Mouse (Mus musculus) left cerebral cortex, postnatal 36 days (tissue): ENCODE measurements at regions not wholly inside any gene's neighbourhood (a gene's known extent, or its start where the extent isn't known, plus 50 kb on each side); places are given as distances from the start of the nearest gene placed in this dataset.
"Not testable (repeated sequence)": the region's sequence is repeated elsewhere in the genome, so short reads cannot be mapped to it uniquely, and the experiment has no call there.

Source experiments
- DNase-seq, 2 experiments: peaks; one replicate each; pipeline ENCODE4 v3.0.0; 2021 to 2022; ENCODE audit warnings: low spot score in 2 of 2, mixed read lengths in 1 of 2
- intact Hi-C: fragments of 180-260 bp; cut with DNase I; formaldehyde crosslinking; loops from one replicate; pipeline ENCODE4 v1.15.1; 2025

DNA sequence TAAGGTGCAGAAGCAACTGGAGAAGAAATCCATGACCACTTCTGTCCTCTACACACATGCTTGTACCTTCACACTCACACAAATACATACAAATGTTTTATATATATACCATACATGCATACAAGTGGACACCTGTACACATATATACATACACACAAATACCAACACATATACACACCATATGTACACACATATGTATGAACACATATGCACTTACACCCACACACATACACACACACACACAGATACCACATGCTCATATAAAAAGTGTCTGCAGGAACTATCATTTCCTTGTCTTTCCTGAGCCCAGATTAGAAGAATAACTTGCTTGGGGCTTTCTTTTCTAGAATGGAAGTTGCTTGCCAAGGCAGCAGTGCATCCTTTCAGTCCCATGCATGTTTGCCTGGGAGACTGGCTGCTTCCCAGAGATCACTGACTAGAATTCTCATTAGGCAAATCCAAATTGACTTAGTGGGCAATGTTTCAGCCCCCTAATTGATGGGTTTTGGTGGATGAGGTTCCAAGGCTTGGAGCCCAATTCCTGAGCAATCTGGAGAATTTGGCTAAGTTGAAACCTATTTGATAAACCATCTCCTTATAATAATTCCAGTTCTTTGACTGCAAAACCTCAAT is 169.2 kb upstream of the Hddc2 start:
- DNase-seq = no peak
- intact Hi-C loops = no loop called here

DNA sequence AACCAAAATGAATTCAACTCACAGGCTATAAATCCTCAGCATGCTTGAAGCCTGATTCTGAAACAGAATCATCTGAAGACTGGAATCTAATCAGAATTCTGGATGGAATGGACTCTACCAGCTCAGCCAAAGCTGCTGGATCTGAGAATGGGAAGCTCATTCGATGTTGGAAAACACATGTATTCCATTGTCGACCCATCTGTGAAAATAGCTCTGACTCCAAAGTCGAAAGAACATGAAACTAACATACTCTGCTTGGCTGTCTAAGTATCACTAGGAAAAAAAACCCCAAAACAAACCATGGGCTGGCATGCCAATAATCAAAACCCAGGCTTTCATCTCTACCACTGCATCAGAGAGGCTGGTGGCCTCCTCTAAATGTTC is 168.7 kb upstream of the Hddc2 start:
- intact Hi-C loops = no loop called here

DNA sequence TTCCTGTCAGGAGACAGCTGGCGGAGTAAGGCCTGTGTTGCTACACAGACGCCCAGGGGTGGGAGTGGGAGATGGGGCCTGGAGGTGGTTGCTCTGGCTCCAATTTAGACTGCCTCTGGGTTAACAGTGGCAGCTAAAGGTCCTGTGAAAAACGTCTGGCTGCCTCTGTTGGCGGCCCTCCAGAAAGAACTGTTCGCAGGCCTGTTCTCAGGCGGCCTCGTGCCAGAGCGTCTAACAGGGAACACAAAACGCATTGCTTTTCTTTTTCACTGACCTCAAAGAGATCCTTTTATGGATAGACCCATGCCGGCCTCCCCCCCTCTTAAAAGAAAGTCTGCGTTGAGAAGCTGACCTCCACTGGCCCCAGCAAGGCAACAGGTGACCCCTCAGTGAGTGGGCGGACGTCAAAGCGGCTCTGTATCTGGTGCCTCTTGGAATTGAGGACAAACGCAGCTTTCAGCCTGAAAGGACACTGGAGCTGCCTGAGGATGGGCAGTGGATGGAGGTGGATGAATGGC is 140.0 kb upstream of the Hddc2 start:
- intact Hi-C loops = no loop called here
- DNase-seq = peak; percentile 10 to 23

More for the DNA sequence above, 168.7 kb upstream of the Hddc2 start:
- DNase-seq = no peak

DNA sequence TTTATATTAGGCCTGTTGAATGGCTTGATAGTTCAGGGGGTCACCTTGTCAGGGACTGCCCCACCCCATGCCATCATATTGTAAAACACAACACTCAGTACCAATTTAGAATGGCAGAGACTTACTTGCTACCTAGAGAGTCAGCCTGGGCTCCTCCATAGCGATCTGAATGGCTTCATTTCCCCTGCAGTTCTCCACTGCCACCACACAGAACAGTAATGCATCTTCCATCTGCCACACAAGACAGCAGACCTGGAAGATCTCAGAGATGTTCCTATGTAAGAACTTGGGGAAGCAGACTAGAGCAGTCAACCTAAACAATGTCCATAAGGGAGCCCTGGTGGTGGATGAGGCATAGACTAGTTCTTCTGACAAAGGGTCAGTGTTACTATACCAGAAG is 123.6 kb upstream of the Hddc2 start:
- no peak for DNase-seq
- intact Hi-C loops = no loop called here

DNA sequence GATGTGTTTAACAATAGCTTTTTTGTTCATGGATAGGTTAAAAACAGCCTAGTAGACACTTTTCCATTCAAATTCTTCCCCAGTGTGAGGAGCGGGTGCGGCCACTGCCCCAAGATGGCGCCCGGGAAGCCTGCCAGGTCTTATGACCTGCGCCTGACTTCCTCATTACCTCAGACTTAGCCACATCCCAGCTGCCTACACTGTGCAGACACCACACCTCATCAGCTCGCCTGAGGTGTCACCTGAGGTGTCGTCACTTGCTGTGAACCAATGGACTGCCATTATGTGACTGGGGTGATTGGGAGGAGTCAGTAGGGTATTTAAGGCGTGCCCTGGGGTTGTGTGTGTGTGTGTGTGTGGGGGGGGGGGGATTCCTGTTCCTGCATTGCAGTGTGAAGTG is 101.0 kb upstream of the Hddc2 start:
- intact Hi-C loops, DNase-seq: not testable (repeated sequence)

DNA sequence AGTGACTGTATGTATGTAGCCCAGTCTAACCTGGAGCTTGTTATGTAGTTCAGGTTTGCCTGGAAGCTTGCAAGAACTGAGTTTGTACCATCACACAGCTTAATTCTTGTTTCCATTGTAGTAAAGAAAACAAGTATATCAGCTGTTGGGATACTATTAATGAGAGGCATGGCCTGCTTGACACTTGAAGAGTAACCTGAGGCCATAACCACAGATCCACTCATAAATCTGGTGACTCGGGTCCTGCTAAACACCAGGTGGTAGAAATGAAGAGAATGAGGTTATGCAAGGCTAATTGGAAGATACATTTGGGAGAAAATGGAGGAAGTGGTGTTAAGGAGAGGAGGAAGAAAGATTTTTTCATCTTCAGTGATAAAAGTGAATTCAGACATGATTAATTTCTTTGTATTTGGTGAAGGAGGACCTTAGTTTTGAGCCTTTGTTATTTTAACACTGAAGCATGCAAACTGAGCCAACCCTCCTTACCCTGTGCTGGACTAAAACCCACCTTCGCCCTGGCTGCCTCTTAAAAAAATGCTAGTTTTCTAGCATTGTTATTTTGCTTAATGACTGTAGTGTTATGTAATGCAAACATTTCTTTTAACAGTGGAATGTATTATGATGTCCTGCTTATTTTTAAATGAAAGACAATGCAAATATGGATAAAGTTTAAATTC is 100.3 kb upstream of the Hddc2 start:
- intact Hi-C loops = no loop called here
- no peak for DNase-seq

DNA sequence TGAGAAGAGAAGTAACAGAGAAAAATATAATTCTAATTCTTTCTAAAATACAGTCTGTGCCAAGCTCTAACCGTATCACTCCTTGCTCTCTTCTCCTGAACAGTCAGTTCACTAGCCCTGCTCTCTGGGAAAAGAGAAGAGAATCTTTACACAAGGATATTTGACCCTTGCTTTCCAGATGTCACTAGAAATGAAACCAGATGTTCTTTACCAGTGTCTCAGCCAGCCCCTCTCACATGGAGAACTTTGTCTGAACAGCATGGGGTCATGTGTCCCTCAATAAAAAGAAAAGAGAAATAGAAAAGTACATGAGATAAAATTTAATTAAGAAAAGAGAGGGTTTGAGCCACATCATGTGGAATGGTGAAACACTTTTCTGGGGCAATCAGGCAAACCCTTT is 91.3 kb upstream of the Hddc2 start:
- DNase-seq = no peak
- intact Hi-C loops = no loop called here

DNA sequence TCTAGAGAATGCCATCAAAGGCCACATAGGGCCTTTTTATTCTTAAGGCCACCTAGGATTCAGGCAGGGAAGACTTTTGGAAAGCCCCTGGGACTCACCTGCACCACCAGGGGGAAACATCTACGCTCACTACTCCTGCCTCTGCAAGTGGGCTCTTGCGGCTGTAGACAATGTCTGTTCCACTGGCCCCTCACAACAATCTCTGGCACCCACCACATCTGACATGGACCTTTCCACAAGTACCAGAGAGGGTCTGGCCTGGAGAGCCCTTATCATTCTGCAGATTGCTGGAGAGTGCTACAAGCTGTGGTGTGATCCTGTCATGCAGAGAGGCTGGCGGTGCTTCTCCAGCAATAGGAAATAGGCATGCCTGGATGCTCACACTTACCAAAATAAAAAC is 84.1 kb upstream of the Hddc2 start:
- DNase-seq = no peak
- intact Hi-C loops = no loop called here

DNA sequence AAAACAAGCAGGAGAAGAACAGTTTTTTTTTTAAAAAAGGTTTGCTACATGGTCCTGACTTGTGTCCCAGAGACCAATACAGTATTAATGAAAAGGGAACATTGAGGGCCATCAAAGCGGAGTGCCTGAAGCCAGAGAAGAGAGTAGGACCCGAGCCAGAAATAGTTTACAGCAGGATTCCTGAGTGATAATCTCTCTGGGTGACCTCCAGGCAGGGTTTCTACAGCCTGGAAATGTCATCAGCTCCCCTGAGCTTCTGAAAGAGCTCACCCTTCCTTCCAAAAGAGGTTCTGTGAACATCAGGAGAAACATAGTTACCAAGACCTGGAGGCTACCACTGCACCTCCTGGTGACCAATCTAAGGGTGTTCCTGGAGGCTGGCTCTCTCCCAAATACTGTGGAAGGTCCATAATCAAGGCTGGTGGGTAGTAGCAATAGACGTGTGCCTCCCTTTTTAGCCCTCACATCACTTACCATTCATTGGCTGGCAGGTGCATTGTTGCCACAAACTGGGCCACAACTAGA is 70.7 kb upstream of the Hddc2 start:
- intact Hi-C loops = no loop called here
- no peak for DNase-seq

DNA sequence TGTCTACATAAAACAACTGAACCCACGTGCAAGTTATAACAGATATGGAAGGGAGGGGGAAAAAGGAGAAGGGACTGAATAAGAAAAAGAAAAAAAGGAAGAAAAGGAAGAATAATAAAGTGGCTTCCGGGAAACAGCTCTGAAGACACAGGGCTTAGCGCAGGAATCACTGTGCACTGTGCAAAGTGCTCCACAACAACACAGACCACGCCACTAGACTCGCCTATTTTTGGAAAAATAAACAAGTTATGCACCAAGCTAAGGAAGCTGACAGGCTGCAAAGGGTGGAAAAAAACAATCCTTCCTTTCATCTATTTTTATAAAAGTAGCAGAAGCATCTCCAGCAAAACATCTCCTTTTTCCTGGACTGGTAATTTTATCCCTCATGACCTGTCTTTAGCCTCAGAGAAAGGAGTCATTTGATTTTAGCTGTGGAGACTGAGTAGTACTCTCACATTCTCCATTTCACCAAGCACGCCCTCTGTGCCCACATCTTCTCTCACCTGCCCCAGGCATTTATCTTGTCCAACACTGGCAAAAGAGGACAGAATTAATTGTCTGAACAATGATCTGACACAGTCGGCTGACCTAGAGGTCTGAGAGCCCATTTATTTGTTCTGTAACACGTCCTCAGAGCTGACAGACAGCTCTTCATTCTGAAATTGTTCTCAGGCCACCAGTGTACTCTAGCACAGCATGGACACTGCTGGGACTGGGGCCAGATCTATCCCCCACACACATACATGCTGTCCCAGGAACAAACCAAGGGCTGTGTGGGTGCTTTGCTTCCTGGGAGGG is 60.4 kb upstream of the Hddc2 start:
- intact Hi-C loops = no loop called here
- DNase-seq = peak; percentile 14 to 19

DNA sequence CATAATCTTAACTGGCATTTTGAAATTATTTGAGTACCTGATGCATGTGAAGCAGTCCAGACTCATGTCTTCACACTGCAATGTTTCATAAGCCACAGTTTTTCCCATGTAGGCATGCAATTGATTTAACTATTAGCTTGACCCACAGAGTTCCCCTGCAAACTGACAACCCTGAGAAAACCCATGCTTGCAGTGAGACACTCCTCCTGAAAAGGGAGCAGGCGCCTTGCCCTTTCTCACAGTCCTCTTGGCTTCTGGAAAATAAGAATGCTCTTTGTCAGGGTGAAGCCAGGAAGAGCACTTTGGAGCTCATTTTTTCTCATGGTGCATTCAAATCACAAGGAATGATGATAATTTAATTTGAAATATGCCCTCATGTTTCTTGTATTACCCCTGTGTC is 56.2 kb upstream of the Hddc2 start:
- intact Hi-C loops = no loop called here
- DNase-seq = no peak

DNA sequence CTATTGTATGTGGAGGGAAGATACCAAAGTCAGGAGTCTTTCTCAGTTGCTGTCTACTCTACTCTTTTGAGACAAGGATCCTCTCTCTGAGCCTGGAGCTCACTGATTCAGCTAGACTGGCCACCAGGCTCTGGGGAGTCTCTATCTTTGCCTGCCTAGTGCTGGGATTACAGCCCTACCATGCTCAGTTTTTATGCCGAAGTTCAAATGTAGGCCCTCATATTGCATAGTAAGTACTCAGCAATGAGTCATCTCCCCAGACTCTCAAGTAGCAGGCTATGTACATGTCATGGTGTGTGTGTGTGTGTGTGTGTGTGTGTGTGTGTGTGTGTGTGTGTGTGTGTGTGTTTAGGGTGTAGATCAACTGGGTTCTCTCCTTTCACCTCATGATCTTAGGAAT is 55.6 kb upstream of the Hddc2 start:
- intact Hi-C loops = no loop called here

DNA sequence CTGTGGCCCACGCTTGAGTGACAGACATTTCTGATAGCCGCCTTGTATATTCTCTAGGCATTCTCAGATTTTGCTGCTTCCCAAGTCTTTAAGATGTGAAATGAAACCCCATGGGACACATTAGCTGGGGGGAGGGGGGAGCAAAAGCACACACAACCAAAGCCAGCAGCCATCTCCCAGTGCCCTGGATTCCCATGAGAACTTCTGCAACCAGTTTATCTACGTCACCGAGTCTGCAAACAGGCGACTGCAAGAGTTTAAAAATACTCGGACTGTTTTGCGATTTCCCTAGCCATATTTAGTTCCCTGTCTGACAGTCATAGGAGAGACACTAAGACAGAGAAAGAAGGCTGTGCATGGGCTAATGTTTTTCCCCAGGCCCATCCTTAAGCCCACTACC is 52.3 kb upstream of the Hddc2 start:
- peak in 1 of 2 experiments; percentile 6 for DNase-seq
- intact Hi-C loops = no loop called here

More for the DNA sequence above, 55.6 kb upstream of the Hddc2 start:
- DNase-seq = no peak
